Mouse (Mus musculus) adrenal gland, adult 18-20 months (tissue): Measurements from ENCODE around the gene Ankrd27. TPM values are rescaled to one million over a fixed set of nuclear protein-coding genes. Genes with fewer than 3 reads are reported as not detected.
"Not testable (repeated sequence)": the region's sequence is repeated elsewhere in the genome, so short reads cannot be mapped to it uniquely, and the experiment has no call there.

Source experiments
- DNase-seq, 2 experiments: peaks; one replicate each; pipeline ENCODE4 v3.0.0; 2021 to 2022; ENCODE audit warnings: low spot score in 2 of 2
- long read RNA-seq, 2 experiments: library from polyadenylated mRNA; stranded (forward); transcript quantifications; one replicate each; pipeline ENCODE4 v2.0.0; 2021
- total RNA-seq, 2 experiments: library from RNA; stranded (reverse); gene quantifications; 1 replicate in 1 of 2; 2 replicates in 1 of 2; pipeline ENCODE4 v1.2.3; 2021

Ankrd27 gene
- total RNA-seq, result 10 to 100 TPM; 28.7 to 30.2 TPM
- long read RNA-seq, experiment 1, full-length matches to known transcripts, result 18 of 36 reads
- long read RNA-seq, experiment 1, partial matches to known transcripts, result 5 of 36 reads
- long read RNA-seq, experiment 1, other reads (novel, unspliced or antisense), result 13 of 36 reads
- long read RNA-seq, experiment 2, full-length matches to known transcripts, result 25 of 50 reads
- long read RNA-seq, experiment 2, partial matches to known transcripts, result 9 of 50 reads
- long read RNA-seq, experiment 2, other reads (novel, unspliced or antisense), result 16 of 50 reads

DNA sequence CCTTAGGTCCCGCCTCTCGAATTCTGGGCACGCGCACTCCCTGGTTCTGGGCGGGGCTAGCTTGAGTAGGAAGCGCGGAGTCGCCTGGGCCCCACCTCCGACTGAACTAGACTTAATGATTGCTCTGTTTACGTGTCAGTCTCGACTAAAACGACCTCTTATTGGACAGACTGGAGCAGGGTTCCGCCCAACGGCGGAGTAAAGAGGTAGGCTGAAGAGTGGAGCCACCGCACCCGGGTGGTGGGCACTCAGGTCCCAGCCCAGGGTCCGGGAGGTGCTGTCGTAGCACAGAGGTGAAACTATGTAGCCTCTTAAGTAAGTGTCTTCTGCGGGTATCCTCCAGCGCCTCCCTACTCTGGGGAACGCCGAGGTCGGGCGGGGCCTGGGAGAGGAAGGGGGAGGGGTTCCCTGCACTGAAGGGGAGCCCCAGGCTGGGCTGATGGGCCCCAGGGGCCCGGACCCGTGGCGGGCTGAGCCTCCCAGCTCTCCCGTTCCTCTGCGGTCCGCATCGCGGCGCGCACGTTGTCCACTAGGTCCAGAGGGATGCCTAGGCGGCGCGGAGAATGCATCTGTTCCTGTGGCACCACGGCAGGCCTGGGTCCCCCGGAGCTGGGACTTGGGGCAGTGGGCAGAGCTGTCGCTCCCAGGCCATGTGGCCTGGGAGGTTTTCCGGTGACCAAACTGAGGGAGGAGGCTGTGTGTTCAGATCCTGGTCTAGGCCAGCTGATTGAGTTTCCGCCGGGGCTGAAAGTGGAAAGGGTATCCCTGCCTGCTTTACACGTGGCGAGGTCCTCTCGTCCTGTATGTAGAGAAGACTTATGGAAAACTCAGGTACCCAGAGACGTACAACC, at the start of gene Ankrd27:
Ankrd27 (plus strand) TSS at position 190 of the 851 bp plus-strand sequence.
- peak; percentile 86 to 90 for DNase-seq

DNA sequence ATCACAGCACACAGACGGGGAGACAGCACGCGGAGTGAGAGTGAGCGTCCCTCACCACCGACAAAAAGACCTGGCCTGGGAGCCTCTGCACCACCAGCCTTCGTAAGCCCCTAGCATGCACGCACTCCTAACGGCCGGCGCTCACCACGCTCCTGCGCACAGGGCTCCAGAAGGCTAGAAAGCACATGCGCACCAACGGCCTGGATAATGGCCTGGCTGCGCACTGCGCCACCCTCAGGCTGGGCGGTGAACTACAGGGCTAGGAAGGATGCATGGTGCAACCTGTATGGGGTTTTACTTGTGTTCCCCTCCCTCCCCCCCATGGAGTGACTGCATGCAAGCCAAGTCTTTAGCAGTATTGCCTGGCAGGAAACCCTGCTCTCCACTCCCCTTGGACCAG, 48.5 kb upstream of the Ankrd27 start, which contains the start of gene Tdrd12:
Tdrd12 (minus strand) TSS at position 184 of the 400 bp plus-strand sequence.
- no peak for DNase-seq

DNA sequence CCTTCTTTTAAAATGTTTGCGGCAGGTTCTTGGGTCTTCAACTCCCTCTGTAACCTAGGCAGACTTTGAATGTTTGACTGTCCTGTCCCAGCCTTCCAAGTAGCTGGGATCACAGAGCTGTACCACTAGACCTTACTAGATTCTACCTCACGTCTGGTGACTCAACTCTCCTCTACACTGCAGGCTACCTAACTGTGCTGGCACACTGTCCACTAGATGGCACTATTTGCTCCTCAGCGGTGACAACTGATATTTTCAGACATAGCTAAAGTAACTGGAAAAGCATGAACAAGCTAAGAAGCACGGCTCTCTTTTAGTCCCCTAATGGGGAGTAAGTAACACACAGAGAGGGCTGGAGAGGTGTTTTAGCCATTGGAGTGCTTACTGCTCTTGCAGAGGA, 40.2 kb upstream of the Ankrd27 start:
- peak; percentile 31 to 42 for DNase-seq

DNA sequence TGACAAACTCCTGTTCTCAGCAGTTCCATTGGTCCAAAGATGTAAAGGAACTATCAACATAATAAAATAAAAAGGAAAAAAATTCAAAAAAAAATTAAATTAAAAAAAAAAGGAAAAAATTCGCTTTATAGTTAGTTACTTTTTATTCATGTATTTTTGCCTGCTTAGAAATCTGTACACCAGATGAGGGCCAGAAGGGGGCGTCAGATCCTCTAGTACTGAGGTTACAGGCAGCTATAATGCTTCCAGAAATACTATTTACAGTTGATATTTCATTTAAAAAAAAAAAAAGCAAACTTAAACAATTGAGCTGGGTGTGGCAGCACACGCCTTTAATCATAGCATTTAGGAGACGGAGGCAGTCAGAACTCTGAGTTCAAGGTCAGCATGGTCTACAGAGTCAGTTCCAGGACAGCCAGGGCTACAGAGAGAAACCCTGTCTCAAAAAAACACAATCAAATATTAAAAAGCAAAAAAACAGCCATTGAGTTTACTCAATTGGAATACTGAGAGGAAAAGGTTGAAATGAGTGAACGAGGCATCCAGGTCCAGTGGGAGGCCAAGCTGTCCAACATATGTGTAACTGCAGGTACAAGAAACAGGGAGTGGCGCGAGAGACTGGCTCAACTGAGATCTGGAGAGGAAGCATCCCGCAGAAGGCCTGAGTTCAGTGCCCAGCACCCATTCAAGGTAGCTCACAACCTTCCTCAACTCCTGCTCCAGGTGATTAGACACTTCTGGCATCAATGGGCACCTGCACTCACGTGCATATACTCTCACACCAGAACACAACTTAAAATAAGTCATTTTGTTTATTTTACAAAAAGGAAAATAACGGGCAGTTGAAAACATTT, 32.1 kb upstream of the Ankrd27 start:
- no peak for DNase-seq

DNA sequence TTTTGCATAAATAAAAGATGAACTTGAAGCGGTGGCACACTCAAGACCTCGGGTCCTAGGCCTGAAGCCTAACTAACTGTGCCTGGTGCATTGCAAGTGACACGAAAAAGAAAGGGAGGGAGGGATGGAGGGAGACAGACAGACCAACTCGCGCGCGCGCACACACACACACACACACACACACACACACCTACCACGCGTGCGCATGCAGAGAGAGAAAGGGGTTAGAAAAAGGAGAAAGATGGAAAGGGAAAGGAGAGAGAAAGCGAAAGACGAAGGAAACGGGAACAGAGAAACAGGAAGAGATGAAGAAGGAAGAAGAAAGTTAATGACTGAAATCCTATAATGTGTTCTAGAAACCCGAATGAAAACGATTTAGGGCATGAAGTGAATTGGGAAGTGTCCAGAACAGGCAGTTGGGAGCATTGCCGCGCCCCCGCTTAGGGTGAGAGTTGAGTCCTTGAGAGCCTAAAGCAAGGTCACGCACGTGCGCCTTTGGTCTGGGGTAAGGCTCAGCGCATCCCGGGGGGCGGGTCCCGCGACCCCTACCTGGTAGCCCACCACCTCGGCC, 31.4 kb upstream of the Ankrd27 start:
- DNase-seq, result peak in 1 of 2 experiments; percentile 10

DNA sequence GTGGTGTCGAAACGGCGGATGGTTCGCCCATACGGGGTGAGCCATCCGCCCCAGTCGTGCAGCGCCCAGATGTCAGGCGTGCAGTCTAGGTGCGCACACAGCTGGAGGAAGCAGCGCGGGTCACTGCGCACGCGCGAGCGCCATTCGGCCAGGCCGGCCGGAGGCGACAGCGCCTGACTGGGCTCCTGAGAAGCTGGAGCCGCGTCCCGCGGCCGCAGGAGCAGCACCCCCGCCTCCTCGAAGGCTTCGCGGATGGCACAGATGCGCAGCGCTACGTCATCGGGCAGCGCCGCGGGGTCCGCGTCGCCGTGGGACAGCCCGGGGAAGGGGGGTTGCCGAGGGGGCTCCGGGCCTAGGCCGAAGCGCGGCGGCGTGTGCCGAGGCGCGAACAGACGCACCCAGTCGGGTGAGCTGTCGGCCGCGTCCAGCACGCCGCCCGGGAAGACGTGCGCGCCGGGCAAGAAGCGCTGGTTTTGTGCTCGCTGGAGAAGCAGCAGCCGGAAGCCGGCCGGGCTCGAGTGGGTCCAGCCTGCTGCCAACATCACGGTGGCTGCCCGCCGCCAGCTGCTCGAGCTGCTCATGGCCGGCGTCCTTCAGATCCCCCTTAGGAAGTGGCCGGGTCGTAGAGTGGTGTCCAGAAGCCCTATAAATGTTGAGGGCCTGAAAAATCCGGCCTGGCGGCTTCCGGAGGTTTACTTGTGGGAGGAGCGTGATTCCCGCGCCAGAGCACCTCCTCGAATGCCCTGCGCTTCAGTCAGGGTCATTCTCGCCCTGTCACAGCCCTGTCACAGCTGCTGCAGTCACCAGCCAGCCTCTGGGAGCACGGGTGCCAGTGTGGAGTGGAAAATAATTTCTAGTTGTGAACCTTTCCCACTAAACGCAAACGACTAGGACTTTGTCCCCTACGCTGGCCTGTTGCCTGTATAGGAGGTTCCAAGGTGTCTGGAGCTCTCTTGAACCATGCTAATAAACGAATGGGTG, 30.5 kb upstream of the Ankrd27 start:
- peak; percentile 83 to 89 for DNase-seq

DNA sequence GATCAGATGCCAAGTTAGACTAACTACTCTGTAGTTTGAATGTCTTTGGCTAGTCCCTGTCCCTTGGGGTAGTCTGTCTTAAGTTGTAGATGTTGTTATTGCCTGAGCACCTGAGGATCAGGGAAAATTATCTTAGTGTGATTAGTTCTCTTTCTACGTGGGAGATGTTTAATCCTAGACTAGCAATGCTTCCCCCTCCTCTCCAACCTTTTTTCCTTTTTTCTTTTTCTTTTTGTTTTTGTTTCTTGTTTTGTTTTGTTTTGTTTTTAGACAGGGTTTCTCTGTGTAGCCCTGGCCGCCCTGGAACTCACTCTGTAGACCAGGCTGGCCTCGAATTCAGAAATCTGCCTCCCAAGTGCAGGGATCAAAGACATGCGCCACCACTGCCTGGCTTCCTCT, 29.8 kb upstream of the Ankrd27 start, which contains the start of gene Nudt19:
Nudt19 (minus strand) TSS at position 100 of the 399 bp plus-strand sequence.
- DNase-seq, result no peak

DNA sequence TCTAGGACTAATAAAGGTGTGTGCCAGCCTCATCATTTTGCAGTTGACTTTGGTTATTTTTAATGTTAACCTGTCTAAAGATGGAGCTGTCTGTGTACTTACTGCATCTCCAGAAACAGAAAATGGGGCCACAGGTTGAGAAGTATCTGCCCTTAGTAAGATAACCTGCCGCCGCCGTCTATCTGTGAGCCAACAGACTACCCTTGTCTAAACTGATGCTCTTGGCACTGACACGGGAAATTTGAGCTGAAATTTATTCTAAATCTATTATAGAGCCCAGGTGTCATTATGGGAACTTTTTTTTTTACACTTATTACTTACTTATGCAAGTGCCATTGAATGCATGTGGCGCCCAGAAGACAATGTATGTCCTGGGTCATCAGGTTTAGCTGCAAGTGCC, 29.1 kb upstream of the Ankrd27 start:
- no peak for DNase-seq

DNA sequence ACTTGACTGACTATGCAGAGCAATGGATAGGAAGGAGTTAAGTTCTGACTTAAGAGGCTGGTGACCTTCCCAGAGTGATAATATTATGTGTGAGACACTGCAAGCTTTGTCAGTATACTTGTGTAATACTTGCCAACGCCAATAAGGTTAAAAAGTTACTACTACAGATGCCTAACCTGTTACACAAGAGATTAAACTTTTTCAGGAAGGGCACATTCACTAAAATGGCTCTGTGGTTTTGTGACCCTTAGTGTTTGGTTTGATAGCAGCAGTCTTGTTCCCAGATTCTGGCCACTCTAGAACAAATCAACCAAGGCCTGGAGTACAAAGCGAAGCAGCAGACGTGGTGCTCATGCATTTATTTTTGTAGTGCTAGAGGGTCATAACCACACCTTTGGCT, 28.5 kb upstream of the Ankrd27 start:
- no peak for DNase-seq

DNA sequence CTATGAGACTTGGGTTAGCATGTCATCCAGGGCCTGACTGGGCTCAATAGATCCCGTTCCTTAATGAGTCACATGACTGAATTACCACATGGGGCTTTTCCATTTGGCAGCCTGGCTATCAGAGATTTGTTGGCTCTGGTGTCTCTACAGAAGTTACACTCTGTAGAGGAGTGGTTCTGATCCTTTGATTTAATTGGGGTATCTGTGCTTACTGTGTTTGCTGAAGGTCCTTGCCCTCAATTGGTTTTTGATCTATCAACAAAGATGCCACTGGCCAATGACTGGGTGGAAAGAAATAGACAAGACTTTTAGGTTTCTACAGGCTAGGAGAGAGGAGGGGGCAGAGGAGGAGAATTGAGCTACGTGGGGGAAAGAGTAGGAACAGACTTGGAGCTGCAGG, 27.4 kb upstream of the Ankrd27 start:
- DNase-seq, result no peak

DNA sequence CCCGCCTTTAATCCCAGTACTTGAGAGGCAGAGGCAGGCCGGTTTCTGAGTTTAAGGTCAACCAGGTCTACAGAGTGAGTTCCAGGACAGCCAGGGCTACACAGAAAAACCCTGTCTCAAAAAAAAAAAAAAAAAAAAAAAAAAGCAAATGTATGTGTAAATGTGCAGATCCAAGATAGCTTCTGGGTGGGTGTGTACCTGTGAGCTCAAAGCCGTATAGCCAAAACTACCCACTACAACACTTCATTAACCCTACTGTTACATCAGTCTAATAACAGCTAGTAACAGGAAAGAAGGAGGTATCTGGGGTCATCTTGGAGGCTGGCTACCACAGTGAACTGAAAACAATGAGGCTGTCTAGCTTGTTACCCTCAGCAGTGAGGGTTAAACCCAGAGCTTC, 26.2 kb upstream of the Ankrd27 start:
- DNase-seq, result no peak

DNA sequence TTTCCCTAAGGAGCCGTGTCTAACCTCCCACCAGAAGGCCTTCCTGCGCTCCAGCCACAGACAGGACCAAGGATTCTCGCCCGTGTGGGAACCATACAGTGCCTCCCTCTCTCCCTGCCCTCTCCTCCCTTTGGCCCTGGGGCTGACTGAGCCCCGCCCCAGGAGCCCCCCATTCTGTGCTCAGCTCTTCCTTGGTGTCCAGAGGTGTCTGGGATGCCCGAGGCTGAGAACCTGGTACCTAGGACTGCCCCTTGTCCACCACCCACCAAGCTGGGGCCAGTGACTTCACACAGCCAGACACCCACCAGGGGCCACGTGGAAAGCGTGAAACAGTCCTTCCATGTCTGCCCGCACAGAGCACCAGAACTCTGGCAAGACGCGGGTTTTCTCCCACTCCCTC, 23.0 kb upstream of the Ankrd27 start:
- DNase-seq, result no peak

DNA sequence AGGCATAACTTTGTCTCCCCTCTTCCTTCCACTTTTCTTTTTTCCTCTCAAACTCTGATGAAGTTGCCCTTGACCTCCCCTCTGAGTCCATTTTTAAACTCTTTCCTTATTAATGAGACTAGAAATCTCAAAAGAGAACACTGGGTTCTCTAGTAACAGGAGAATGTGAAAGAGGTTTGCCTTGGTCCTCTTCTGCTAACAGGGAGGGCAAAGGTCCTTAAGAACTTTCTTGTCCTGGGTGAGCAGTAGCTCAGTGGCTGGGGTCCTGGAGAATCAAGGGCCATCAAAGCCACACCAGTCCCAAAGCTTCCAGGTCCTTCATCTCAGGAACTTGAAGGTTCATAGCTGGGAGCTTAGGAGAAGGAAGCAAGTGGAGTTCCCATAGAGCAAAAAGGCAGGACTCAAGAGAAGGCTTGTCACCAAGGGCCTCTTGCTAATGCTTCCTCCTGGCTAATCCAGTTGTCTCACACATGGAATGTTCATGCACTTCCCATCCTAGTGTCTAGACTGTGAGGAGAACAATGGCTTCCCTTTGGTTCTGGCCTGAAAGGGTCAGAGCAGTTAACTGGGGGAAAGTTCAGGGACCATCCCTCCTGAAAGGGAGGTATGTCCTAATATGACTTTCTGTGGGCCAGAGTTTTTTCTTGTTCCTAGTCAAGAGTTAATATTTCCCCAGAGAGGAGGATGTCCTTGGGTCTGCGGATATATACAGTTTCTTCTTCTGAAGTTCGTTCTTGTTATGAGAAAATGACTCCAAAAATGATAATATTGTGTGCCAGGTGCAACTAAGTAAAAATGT, 21.8 kb upstream of the Ankrd27 start:
- DNase-seq, result no peak

DNA sequence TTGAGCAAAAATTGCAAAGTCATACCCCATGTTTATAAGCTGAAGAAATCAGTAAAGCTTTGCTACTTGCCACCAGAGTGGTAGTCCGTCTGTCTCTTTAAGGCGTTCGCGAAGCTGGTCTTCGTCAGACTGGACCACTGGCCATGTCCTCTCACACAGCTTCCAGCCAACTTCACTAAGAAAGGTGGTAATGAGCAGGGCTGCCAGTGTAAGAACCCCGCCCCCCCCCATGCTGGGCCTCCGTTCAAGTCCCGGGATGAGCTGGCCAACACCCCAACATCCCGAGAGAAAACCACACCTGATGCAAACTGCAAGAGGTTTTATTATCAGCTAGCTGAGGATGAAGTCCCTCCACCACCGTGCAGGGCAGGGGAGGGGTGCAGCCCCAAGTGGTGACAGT, 21.2 kb upstream of the Ankrd27 start:
- not testable (repeated sequence) for DNase-seq

DNA sequence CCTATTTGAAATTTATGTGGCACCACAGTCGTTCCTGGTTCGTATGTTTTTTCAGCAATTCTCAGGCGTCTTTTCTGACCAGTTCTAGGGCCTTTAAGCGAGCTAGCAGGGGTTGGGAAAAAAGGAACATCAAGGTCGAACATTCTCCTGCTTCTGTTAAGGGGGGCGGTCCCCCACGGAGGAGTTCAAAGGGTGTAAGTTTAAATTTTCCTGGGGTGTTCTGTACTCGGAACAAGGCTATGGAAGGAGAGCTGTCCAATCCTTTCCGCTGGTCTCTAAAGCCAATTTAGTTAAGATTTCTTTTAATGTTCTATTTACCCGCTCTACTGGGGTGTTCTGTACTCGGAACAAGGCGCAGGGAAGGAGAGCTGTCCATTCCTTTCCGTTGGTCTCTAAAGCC, 20.1 kb upstream of the Ankrd27 start:
- not testable (repeated sequence) for DNase-seq

DNA sequence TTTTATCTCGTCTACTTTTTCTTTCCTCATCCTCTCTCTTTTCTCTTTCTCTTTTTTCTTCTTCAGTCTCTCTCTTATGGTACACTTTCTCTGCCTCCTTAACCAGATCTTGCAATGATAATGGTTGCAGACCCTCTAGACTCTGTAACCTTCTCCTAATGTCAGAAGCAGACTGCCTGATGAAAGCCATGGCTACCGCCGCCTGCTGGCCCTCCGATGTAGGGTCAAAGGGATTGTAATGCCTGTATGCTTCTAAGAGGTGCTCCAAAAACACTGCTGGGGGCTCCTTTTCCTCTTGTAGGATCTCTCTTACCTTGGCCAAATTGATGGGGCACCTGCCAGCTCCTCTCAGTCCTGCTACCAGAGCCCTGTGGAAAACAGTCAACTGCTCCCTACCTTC, 16.3 kb upstream of the Ankrd27 start:
- not testable (repeated sequence) for DNase-seq

DNA sequence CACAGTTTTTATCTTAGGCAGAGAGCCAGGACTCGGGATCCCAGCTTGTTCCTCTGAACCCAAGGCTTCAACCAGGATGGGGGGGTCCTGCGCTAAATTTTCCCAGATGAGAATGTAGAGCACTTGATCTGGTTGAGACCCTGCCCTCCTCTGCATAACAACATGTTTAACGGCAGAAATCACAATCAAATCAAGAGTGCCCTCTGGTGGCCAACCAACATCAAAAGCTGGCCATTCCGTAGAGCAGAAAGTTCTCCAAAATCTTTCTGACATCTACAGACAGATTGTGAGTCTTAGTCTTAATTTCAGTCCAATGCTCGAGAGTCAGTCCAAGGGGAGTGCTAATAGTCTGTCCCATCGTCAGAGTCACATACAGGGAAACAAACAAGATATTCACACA, 15.2 kb upstream of the Ankrd27 start:
- not testable (repeated sequence) for DNase-seq

DNA sequence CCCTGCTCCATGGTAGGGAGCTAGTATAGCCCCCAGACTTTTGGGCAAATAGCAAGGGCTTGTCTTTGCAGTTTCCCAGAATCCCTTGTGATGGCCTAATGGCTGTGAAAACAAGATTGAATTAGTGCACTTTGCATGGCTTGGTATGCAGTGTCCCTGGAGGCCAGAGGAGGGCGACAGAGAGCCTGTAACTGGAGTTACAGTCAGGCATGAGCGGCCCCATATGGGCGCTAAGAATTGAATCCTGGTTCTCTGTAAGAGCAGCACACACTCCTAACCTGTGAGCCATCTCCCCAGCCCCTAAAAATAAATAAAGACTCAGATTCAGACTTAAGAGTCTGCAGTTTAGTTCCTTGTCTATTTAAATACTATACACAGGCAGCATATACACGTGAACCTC, 6.2 kb upstream of the Ankrd27 start:
- peak; percentile 29 to 46 for DNase-seq

DNA sequence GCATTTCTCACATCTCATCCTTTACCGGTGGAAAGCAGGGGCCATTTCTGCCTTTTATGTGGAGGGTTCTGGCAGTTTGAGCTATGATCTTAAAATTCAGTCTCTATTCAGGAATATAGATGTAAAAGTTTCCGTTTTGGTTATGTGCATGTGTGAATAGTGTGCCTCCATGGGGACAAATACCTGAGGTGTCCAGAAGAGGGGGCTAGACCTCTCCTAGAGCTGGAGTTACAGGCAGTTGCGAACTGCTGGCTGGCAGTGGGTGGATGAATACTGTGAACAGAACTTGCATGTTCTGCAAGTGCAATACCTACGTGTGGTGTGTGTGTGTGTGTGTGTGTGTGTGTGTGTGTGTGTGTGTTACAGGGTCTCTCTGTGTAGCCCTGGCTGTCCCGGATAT, 3.3 kb upstream of the Ankrd27 start:
- DNase-seq, result no peak
